Mouse (Mus musculus): Measurements from ENCODE around the gene Cnot8. TPM values are rescaled to one million over a fixed set of nuclear protein-coding genes. Genes with fewer than 3 reads are reported as not detected.

Gene Cnot8
- polyA plus RNA-seq, 1 experiment from 2014 or later, result 26.2 TPM

GRCm38 (mm10) chr11:58077270-58077669, 26.7 kb upstream of the Cnot8 start:
- no peak overlapping the region for H3K9ac ChIP-seq (replicated peaks)
- no peaks in the 10 kb centered on the region for H3K36me3 ChIP-seq (replicated peaks; ENCODE audit: insufficient read depth, low read length)
- H3K4me1 ChIP-seq (ENCODE audit: insufficient read depth), result no peaks in the 10 kb centered on the region
- H3K4me2 ChIP-seq (ENCODE audit: low read depth, low read length), result no peak overlapping the region
- no peak for TF ChIP-seq EP300 (IDR thresholded peaks at IDR 0.05; ENCODE audit: low read depth)
- TF ChIP-seq CTCF (IDR thresholded peaks at IDR 0.05; ENCODE audit: low read depth), result no peak
- WGBS (ENCODE audit: insufficient replicate concordance), result 67% methylated on average over 4 of the region's 4 CpGs
- DNase-seq (no peak), ATAC-seq (no peak)
- H3K4me3 ChIP-seq (ENCODE audit: low read depth, low read length), result no peak overlapping the region
- no peak overlapping the region for H3K27ac ChIP-seq (ENCODE audit: low read depth)
- H3K27me3 ChIP-seq (ENCODE audit: insufficient read depth, low read length), result no peaks in the 10 kb centered on the region
- no peaks in the 10 kb centered on the region for H3K9me3 ChIP-seq (ENCODE audit: low read length)

GRCm38 (mm10) chr11:58081716-58082115, 22.2 kb upstream of the Cnot8 start:
- DNase-seq (no peak), ATAC-seq (no peak)
- Histone ChIP-seq H3K27ac (ENCODE audit: low read depth) (no peak overlapping the region), H3K9ac (replicated peaks) (no peak overlapping the region), H3K4me2 (ENCODE audit: low read depth, low read length) (no peak overlapping the region), H3K27me3 (ENCODE audit: insufficient read depth, low read length) (no peaks in the 10 kb centered on the region), H3K36me3 (replicated peaks; ENCODE audit: insufficient read depth, low read length) (no peaks in the 10 kb centered on the region), H3K4me3 (ENCODE audit: low read depth, low read length) (no peak overlapping the region), H3K9me3 (ENCODE audit: low read length) (no peaks in the 10 kb centered on the region), H3K4me1 (ENCODE audit: insufficient read depth) (no peaks in the 10 kb centered on the region)
- no peak for TF ChIP-seq EP300 (IDR thresholded peaks at IDR 0.05; ENCODE audit: low read depth)
- TF ChIP-seq CTCF (IDR thresholded peaks at IDR 0.05; ENCODE audit: low read depth), result no peak
- 70% methylated on average over 6 of the region's 6 CpGs for WGBS (ENCODE audit: insufficient replicate concordance)

GRCm38 (mm10) chr11:58092541-58092940, 11.4 kb upstream of the Cnot8 start:
- ATAC-seq (no peak), DNase-seq (no peak)
- Histone ChIP-seq H3K4me2 (ENCODE audit: low read depth, low read length) (peak overlapping the region; percentile 68), H3K27ac (ENCODE audit: low read depth) (no peak overlapping the region), H3K27me3 (ENCODE audit: insufficient read depth, low read length) (no peaks in the 10 kb centered on the region), H3K9ac (replicated peaks) (peak overlapping the region; percentile 12; the same call in 1 of the 2 replicates), H3K9me3 (ENCODE audit: low read length) (no peaks in the 10 kb centered on the region), H3K4me1 (ENCODE audit: insufficient read depth) (peaks cover 17% of the 10 kb centered on the region; the same call in 1 of the 2 replicates), H3K36me3 (replicated peaks; ENCODE audit: insufficient read depth, low read length) (no peaks in the 10 kb centered on the region), H3K4me3 (ENCODE audit: low read depth, low read length) (peak overlapping the region; percentile 37)
- TF ChIP-seq CTCF (IDR thresholded peaks at IDR 0.05; ENCODE audit: low read depth), result no peak
- no peak for TF ChIP-seq EP300 (IDR thresholded peaks at IDR 0.05; ENCODE audit: low read depth)
- 25% methylated on average over 4 of the region's 4 CpGs for WGBS (ENCODE audit: insufficient replicate concordance)

GRCm38 (mm10) chr11:58093021-58093528, 10.9 kb upstream of the Cnot8 start, which contains the start of gene Gm12248:
Gene Gm12248, minus strand, starts transcription at chr11:58093134.
- Histone ChIP-seq H3K4me3 (ENCODE audit: low read depth, low read length) (peak within 1 kb of the TSS; percentile 37), H3K9ac (replicated peaks) (peak within 1 kb of the TSS; percentile 12; the same call in 1 of the 2 replicates), H3K27me3 (ENCODE audit: insufficient read depth, low read length) (no peaks in the 10 kb centered on the region), H3K9me3 (ENCODE audit: low read length) (no peaks in the 10 kb centered on the region), H3K36me3 (replicated peaks; ENCODE audit: insufficient read depth, low read length) (no peaks in the 10 kb centered on the region), H3K4me1 (ENCODE audit: insufficient read depth) (peaks cover 17% of the 10 kb centered on the region; the same call in 1 of the 2 replicates), H3K4me2 (ENCODE audit: low read depth, low read length) (peak within 1 kb of the TSS; percentile 68), H3K27ac (ENCODE audit: low read depth) (no peak within 1 kb of the TSS)
- DNase-seq (peak; percentile 25), ATAC-seq (no peak)
- WGBS (ENCODE audit: insufficient replicate concordance), result 26% methylated on average over 12 of the region's 12 CpGs
- no peak for TF ChIP-seq EP300 (IDR thresholded peaks at IDR 0.05; ENCODE audit: low read depth)
- no peak for TF ChIP-seq CTCF (IDR thresholded peaks at IDR 0.05; ENCODE audit: low read depth)

GRCm38 (mm10) chr11:58094766-58095165, 9.2 kb upstream of the Cnot8 start:
- DNase-seq, result no peak
- H3K4me1 ChIP-seq (ENCODE audit: insufficient read depth), result peaks cover 17% of the 10 kb centered on the region; the same call in 1 of the 2 replicates
- 82% methylated on average over 4 of the region's 4 CpGs for WGBS (ENCODE audit: insufficient replicate concordance)
- no peak overlapping the region for H3K27ac ChIP-seq (ENCODE audit: low read depth)
- no peak overlapping the region for H3K4me2 ChIP-seq (ENCODE audit: low read depth, low read length)
- no peak overlapping the region for H3K4me3 ChIP-seq (ENCODE audit: low read depth, low read length)
- H3K9me3 ChIP-seq (ENCODE audit: low read length), result no peaks in the 10 kb centered on the region
- TF ChIP-seq CTCF (IDR thresholded peaks at IDR 0.05; ENCODE audit: low read depth) (no peak), EP300 (IDR thresholded peaks at IDR 0.05; ENCODE audit: low read depth) (no peak)
- H3K9ac ChIP-seq (replicated peaks), result no peak overlapping the region
- no peak for ATAC-seq
- no peaks in the 10 kb centered on the region for H3K36me3 ChIP-seq (replicated peaks; ENCODE audit: insufficient read depth, low read length)
- no peaks in the 10 kb centered on the region for H3K27me3 ChIP-seq (ENCODE audit: insufficient read depth, low read length)

- H3K36me3 ChIP-seq (replicated peaks; ENCODE audit: insufficient read depth, low read length), result no peaks in the 10 kb centered on the region
- no peaks in the 10 kb centered on the region for H3K9me3 ChIP-seq (ENCODE audit: low read length)
- ATAC-seq, result peak; percentile 91
- no peak overlapping the region for H3K4me3 ChIP-seq (ENCODE audit: low read depth, low read length)
- no peak overlapping the region for H3K4me2 ChIP-seq (ENCODE audit: low read depth, low read length)
- H3K9ac ChIP-seq (replicated peaks), result no peak overlapping the region
- H3K27me3 ChIP-seq (ENCODE audit: insufficient read depth, low read length), result no peaks in the 10 kb centered on the region
- TF ChIP-seq EP300 (IDR thresholded peaks at IDR 0.05; ENCODE audit: low read depth) (peak; percentile 40; the same call in 1 of the 2 replicates), CTCF (IDR thresholded peaks at IDR 0.05; ENCODE audit: low read depth) (no peak)
- peak; percentile 36 for DNase-seq
- H3K4me1 ChIP-seq (ENCODE audit: insufficient read depth), result peaks cover 17% of the 10 kb centered on the region; the same call in 1 of the 2 replicates
- peak overlapping the region; percentile 44 for H3K27ac ChIP-seq (ENCODE audit: low read depth)
- 48% methylated on average over 1 of the region's 1 CpGs for WGBS (ENCODE audit: insufficient replicate concordance)
These were observed 8.4 kb upstream of the Cnot8 start for GRCm38 (mm10) chr11:58095561-58095960.

Measured in liver, postnatal 0 days (tissue).